Mouse (Mus musculus) heart, postnatal 36 days (tissue): ENCODE results near the gene Olfr786. TPM values are rescaled to one million over a fixed set of nuclear protein-coding genes. Genes with fewer than 3 reads are reported as not detected.

Experiments used
- DNase-seq, 2 experiments: peaks; one replicate each; pipeline ENCODE4 v3.0.0; 2021 to 2022
- intact Hi-C: fragments of 180-260 bp; cut with DNase I; formaldehyde crosslinking; loops from one replicate; pipeline ENCODE4 v1.15.1; 2025
- total RNA-seq, 2 experiments: library from RNA; stranded (reverse); gene quantifications; 2 replicates each; pipeline ENCODE4 v1.2.3; 2021

Gene Olfr786
- total RNA-seq = not detected

DNA sequence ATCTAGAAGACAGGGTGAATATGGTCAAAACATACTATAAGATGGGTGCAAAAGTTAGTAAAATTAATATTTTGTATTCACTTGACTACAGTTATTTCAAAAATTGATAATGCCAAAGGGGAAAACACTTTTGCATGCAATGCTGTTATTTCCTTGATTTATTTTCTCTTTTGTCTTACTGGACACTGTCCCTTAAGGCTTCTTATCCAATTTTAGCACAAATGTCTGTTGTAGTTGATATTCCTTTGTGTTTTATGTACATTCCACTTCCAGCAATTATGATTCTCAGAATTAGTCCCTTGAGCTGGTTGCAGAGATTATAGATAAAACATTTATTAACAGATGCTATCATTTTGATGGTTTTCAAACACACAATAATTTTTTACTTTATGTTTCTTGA, at the start of gene Olfr786:
Gene Olfr786, plus strand, starts transcription at position 301 of the 400 bp plus-strand sequence.
- no peak for DNase-seq
- intact Hi-C loops = no loop called here

DNA sequence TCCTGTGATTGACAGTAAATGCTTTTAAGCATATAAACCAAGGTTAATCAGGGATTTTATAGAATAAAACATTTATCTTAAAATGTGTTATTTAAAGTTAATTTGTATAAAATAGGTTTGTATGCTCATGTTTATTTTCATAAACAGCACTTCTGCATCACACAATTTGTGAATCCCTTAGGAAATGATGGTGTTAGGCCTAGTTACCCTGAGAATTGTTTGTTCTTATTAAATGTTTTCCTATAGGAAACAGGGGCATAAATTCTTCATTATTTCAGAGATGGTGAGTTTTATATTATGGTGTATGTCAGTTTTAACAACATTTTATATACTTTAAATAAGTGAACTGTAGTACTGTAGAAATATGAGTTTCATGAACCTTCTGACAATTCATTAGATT, 43.3 kb upstream of the Olfr786 start, which contains the start of gene Olfr784:
Gene Olfr784, plus strand, starts transcription at position 301 of the 400 bp plus-strand sequence.
- DNase-seq = no peak
- intact Hi-C loops = no loop called here

DNA sequence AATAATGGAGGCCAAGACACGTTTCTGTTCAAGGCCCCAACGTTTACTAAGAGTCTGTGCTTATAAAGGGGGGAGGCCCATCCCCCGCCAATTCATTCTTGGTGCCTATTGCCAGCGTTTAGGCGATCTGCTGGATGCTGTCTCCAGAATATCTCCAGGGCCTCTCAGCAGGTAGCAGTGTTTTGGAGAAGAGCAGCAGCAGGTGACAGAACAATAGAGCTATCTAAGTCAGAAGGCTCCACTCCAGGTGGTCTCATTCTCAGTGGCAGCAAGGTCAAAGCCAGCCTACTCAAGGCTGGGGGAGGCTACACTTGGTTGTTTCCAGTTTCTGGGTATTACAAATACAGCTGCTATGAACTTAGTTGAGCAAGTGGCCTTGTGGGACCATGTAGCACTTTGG, 26.2 kb upstream of the Olfr786 start:
- no peak for DNase-seq
- intact Hi-C loops = no loop called here

DNA sequence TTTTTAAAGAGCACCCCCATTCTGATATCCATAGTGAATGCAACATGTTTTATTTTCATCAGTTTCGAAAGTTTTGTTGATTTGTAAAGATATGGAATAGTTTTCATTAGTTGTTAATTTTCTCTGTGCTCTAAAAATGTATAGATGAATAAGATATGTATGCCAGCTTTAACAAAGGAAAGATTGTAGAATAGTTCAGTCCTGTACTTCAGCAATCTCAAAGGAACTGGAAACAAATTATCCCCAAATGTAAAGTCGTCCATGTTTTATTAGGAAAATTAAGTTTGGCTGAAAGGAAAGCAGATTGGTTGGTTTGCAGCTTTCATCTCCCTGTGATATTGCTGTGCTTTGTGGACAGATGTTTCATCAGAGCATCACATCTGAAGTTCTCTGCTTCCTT, 22.0 kb upstream of the Olfr786 start, which contains the start of gene Olfr785:
Gene Olfr785, plus strand, starts transcription at position 301 of the 400 bp plus-strand sequence.
- DNase-seq = no peak
- intact Hi-C loops = no loop called here

DNA sequence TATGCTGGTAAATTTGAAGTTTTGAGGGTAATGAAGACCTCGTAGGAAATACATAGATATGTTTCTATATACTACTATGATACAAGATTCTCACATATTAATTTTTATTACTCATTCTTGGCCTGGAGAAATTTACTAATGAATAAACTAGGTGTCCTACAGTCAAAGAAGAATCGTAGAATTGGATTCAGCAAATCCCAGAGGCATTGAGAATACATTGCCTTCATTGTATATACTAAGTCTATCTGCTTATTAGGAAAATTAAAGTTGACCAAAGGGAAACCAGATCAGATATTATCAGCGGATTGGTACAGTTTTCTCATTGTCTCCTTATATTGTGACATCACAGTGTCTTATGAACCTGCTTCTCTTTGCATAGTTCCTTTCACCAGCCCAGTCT, 34.5 kb downstream of the Olfr786 start, which contains the start of gene Olfr787:
Gene Olfr787, plus strand, starts transcription at position 301 of the 400 bp plus-strand sequence.
- DNase-seq = no peak
- intact Hi-C loops = no loop called here

DNA sequence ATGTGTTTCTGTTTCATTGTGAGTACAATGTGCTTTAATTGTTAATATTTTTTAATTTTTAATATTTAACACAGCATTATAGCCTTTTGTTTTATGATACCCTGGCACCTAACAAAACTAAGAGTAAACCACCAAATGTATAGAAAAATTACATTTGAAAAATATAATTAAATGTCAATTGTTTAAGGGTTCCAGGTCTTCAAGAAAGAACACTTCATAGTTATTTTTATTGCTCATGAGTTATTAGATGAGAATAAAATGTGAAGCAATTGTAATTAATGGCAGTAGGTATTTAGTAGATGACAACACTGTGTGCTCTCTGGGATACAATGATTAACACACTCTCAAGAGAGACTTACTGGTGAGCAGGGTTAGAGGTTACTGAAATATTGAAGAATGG, 43.6 kb downstream of the Olfr786 start, which contains the start of gene Olfr788:
Gene Olfr788, plus strand, starts transcription at position 301 of the 400 bp plus-strand sequence.
- DNase-seq = no peak
- intact Hi-C loops = no loop called here

DNA sequence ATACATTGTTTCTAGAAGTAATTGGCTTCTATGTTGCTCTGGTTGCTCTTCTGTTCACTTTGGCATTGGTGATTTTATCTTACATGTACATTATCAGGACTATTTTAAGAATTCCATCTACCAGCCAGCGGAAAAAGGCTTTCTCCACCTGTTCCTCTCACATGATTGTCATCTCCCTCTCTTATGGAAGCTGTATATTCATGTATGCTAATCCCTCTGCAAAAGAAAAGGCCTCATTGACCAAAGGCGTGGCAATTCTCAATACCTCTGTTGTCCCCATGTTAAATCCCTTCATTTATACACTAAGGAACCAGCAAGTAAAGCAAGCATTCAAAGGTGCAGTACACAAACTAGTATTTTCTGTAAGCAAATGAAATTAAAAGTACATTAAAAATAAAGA, 46.1 kb downstream of the Olfr786 start:
- intact Hi-C loops = no loop called here
- DNase-seq = no peak

DNA sequence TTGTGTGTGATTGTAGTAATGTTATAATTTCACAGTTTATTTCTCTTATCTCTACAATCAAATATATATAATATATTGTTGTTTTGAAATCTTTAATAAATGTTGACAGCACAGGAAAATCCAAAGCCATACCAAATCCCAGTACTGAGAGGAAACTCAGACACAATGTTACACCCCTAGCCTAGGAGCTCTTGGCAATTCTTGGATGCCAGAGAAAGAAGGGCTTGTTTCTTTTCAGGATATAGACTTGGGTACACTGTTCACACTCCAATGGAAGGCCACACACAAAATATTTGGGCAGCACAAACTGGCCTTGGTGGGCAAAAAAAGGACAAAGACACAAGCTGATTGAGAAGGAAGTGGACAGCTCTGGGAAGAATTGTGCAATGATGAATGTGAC, 46.6 kb downstream of the Olfr786 start:
- DNase-seq = no peak
- intact Hi-C loops = no loop called here

DNA sequence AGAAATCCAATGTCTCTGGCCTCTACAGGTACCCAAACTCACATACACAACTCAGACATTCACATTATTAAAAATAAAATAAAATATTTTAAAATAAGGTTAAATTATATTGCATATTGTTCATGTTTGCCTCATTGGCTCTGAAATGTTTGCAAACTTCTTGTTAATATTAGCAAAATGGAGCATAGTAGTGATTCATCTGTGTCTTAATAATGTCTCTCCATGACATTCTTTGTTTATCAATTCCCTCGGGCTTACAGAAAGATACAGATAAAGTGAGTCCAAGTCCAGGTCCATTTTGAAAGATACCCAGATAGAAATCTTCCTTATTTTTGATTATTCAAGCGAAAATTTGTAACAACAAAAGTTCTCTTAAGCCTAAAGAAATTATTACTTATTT, 57.3 kb downstream of the Olfr786 start, which contains the start of gene Olfr789:
Gene Olfr789, plus strand, starts transcription at position 301 of the 400 bp plus-strand sequence.
- no peak for DNase-seq
- intact Hi-C loops = no loop called here

Other genes starting within 250 kb of the Olfr786 start
- not detected for gene Olfr772, start 249.4 kb upstream of the Olfr786 start, total RNA-seq
- gene Olfr773, start 239.9 kb upstream of the Olfr786 start, total RNA-seq = not detected
- not detected for gene Olfr774, start 191.1 kb upstream of the Olfr786 start, total RNA-seq
- not detected for gene Olfr775, start 178.9 kb upstream of the Olfr786 start, total RNA-seq
- gene Olfr776, start 168.2 kb upstream of the Olfr786 start, total RNA-seq = not detected
- gene Olfr777, start 155.8 kb upstream of the Olfr786 start, total RNA-seq = not detected
- gene Olfr780, start 109.2 kb upstream of the Olfr786 start, total RNA-seq = not detected
- not detected for gene Olfr781, start 98.5 kb upstream of the Olfr786 start, total RNA-seq
- gene Olfr782, start 78.5 kb upstream of the Olfr786 start, total RNA-seq = not detected
- not detected for gene Olfr784, start 43.2 kb upstream of the Olfr786 start, total RNA-seq
- not detected for gene Olfr785, start 21.9 kb upstream of the Olfr786 start, total RNA-seq
- not detected for gene Olfr787, start 34.6 kb downstream of the Olfr786 start, total RNA-seq
- gene Olfr788, start 43.7 kb downstream of the Olfr786 start, total RNA-seq = not detected
- not detected for gene Olfr789, start 57.4 kb downstream of the Olfr786 start, total RNA-seq
- not detected for gene Olfr790, start 71.2 kb downstream of the Olfr786 start, total RNA-seq
- gene Olfr791, start 94.5 kb downstream of the Olfr786 start, total RNA-seq = not detected
- gene Olfr792, start 111.9 kb downstream of the Olfr786 start, total RNA-seq = not detected
- gene Olfr794, start 140.3 kb downstream of the Olfr786 start, total RNA-seq = not detected
- not detected for gene Olfr796, start 185.3 kb downstream of the Olfr786 start, total RNA-seq
- not detected for gene Olfr798, start 200.6 kb downstream of the Olfr786 start, total RNA-seq
- gene Olfr799, start 210.2 kb downstream of the Olfr786 start, total RNA-seq = not detected
- not detected for gene Olfr800, start 230.4 kb downstream of the Olfr786 start, total RNA-seq
- gene Olfr801, start 246.6 kb downstream of the Olfr786 start, total RNA-seq = not detected